ENCODE assay signal across 35 mouse cellular contexts in genomic region chr16:34698721-34699120, GRCm38 (mm10). TPM values are rescaled to one million over a fixed set of nuclear protein-coding genes. Genes with fewer than 3 reads are reported as not detected.
"Had no signal": no experiment of that assay in that cellular context is flagged by ENCODE, and none has a peak within 500 bp of the region (broad histone marks: within the 10 kb centered on the region; RNA-seq: fewer than 3 reads in every experiment).

No protein-coding gene starts in this region.

RNA-seq across cellular contexts. Expression of gene Ropn1, which starts 49.0 kb away (rescaled TPM):
- total RNA-seq: left cerebral cortex, postnatal 4 days; liver, adult 2 months; megakaryocyte progenitor cell, adult 5-6 weeks; megakaryocyte, adult 5-6 weeks; megakaryocyte-erythroid progenitor cell, adult 5-6 weeks; midbrain, postnatal 0 days; monocyte, adult 5-6 weeks had no signal
- polyA plus RNA-seq: limb, embryonic 10.5 days; limb, embryonic 11.5 days; limb, embryonic 13.5 days; limb, embryonic 14.5 days; limb, embryonic 15.5 days; liver, adult 2 months; liver, embryonic 11.5 days; liver, embryonic 12.5 days; liver, embryonic 13.5 days; liver, embryonic 14.5 days; liver, embryonic 15.5 days; liver, embryonic 16.5 days; liver, postnatal 0 days; lung, adult 2 months; lung, embryonic 14.5 days; lung, embryonic 15.5 days; lung, embryonic 16.5 days; lung, postnatal 0 days; macrophage; midbrain, embryonic 10.5 days; midbrain, embryonic 11.5 days; midbrain, embryonic 12.5 days; midbrain, embryonic 13.5 days; midbrain, embryonic 14.5 days; midbrain, embryonic 15.5 days; midbrain, embryonic 16.5 days; midbrain, postnatal 0 days; myocyte; neural tube, embryonic 11.5 days; neural tube, embryonic 12.5 days had no signal
